21 mouse cellular contexts compared by ENCODE assay signal in the genomic region with DNA sequence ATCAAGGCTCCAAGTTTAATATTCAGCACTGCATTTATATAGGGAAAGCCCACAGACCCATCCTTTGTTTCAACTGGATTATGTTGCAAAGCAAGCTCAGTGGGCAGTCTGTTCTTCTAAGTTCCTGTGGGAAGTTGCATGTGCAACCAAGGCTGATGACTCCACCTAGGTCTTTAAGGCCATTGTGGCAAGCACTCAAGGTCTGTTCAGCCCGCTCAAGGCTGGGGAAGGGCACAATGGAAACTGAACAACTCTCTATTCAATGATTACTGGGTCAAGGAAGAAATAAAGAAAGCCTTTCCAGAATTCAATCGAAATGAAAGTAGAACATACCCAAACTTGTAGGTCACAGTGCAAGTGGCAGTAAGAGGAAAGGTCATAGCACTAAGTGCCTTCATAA. TPM values are rescaled to one million over a fixed set of nuclear protein-coding genes. Genes with fewer than 3 reads are reported as not detected.
"Had no signal": no experiment of that assay in that cellular context is flagged by ENCODE, and none has a peak within 500 bp of the region (broad histone marks: within the 10 kb centered on the region; RNA-seq: fewer than 3 reads in every experiment).

No protein-coding gene starts in this region.

- H3K9me3 ChIP-seq: limb, embryonic 13.5 days; midbrain, embryonic 13.5 days; neural tube, embryonic 15.5 days had no signal

- H3K27me3 ChIP-seq: limb, embryonic 13.5 days; midbrain, embryonic 13.5 days; neural tube, embryonic 15.5 days had no signal

- H3K9ac ChIP-seq: limb, embryonic 13.5 days; liver, embryonic 14.5 days; midbrain, embryonic 13.5 days; neural tube, embryonic 15.5 days had no signal

- H3K4me3 ChIP-seq: limb, embryonic 13.5 days; midbrain, embryonic 13.5 days; myocyte; neural tube, embryonic 15.5 days had no signal

- H3K27ac ChIP-seq: kidney, postnatal 0 days; limb, embryonic 13.5 days; liver, embryonic 14.5 days; midbrain, embryonic 13.5 days; neural tube, embryonic 15.5 days had no signal

- H3K4me2 ChIP-seq: limb, embryonic 13.5 days; midbrain, embryonic 13.5 days; neural tube, embryonic 15.5 days had no signal

- H3K36me3 ChIP-seq: limb, embryonic 13.5 days; midbrain, embryonic 13.5 days; neural tube, embryonic 15.5 days had no signal

- H3K4me1 ChIP-seq: limb, embryonic 13.5 days; midbrain, embryonic 13.5 days; neural tube, embryonic 15.5 days had no signal

- ATAC-seq: midbrain, embryonic 13.5 days had no signal

- DNase-seq: kidney, adult 9 months; kidney, postnatal 4 days; left cerebral cortex, postnatal 4 days; lung, adult 18-20 months; lung, postnatal 36 days; thymus, adult 18-20 months; thymus, postnatal 14 days had no signal

RNA-seq across cellular contexts. Expression of a gene that starts 7.8 kb away (rescaled TPM):
- total RNA-seq: layer of hippocampus, adult 8-10 months; layer of hippocampus, postnatal 14 days; left cerebral cortex, adult 18-20 months; left cerebral cortex, postnatal 10 days; left cerebral cortex, postnatal 4 days; liver, adult 2 months; megakaryocyte progenitor cell, adult 5-6 weeks had no signal
- polyA plus RNA-seq: kidney, postnatal 0 days; limb, embryonic 13.5 days; liver, adult 2 months; liver, embryonic 14.5 days; lung, embryonic 16.5 days; midbrain, embryonic 13.5 days; myocyte; neural tube, embryonic 11.5 days; neural tube, embryonic 15.5 days had no signal
